Mouse (Mus musculus) neural tube, embryonic 15.5 days (tissue): ENCODE measurements at regions not wholly inside any gene's neighbourhood (a gene's known extent, or its start where the extent isn't known, plus 50 kb on each side); places are given as distances from the start of the nearest gene placed in this dataset.

Source experiments
- ATAC-seq: fragments of 200-750 bp; cut with Nextera tagmentation; 2 replicates; pipeline ENCODE4 v1.8.0; 2017; ENCODE audit warnings: mild to moderate bottlenecking, moderate TSS enrichment, moderate library complexity; ENCODE audit not compliant: low FRiP score
- H3K27ac ChIP-seq: fragments of 300-500 bp; sonication (generic); replicated peaks from 2 replicates; pipeline ENCODE4 v1.5.1; 2015; ENCODE audit warnings: mild to moderate bottlenecking, inconsistent platforms
- H3K27me3 ChIP-seq: fragments of 300-500 bp; sonication (generic); replicated peaks from 2 replicates; pipeline ENCODE4 v1.6.1; 2015; ENCODE audit warnings: inconsistent platforms
- H3K36me3 ChIP-seq: fragments of 300-500 bp; sonication (generic); 2 replicates; pipeline ENCODE4 v1.6.1; 2015; ENCODE audit warnings: inconsistent platforms
- H3K4me1 ChIP-seq: fragments of 300-500 bp; sonication (generic); 2 replicates; pipeline ENCODE4 v1.6.1; 2015; ENCODE audit warnings: inconsistent platforms
- H3K4me2 ChIP-seq: fragments of 300-500 bp; sonication (generic); 2 replicates; pipeline ENCODE4 v1.6.1; 2015; ENCODE audit warnings: inconsistent platforms, mild to moderate bottlenecking, moderate library complexity
- H3K4me3 ChIP-seq: fragments of 300-500 bp; sonication (generic); replicated peaks from 2 replicates; pipeline ENCODE4 v1.5.1; 2015; ENCODE audit warnings: mild to moderate bottlenecking, inconsistent platforms
- H3K9ac ChIP-seq: fragments of 300-500 bp; sonication (generic); replicated peaks from 2 replicates; pipeline ENCODE4 v1.6.1; 2015; ENCODE audit warnings: mild to moderate bottlenecking, inconsistent platforms
- H3K9me3 ChIP-seq: fragments of 300-500 bp; sonication (generic); replicated peaks from 2 replicates; pipeline ENCODE4 v1.6.1; 2016; ENCODE audit warnings: inconsistent platforms
- WGBS: fragments of 180-500 bp; shearing (Covaris S2); methylation state at CpG from one replicate; pipeline ENCODE4 v1.1.7; 2015; ENCODE audit warnings: mixed read lengths; 5-methylcytosine and 5-hydroxymethylcytosine counted together

DNA sequence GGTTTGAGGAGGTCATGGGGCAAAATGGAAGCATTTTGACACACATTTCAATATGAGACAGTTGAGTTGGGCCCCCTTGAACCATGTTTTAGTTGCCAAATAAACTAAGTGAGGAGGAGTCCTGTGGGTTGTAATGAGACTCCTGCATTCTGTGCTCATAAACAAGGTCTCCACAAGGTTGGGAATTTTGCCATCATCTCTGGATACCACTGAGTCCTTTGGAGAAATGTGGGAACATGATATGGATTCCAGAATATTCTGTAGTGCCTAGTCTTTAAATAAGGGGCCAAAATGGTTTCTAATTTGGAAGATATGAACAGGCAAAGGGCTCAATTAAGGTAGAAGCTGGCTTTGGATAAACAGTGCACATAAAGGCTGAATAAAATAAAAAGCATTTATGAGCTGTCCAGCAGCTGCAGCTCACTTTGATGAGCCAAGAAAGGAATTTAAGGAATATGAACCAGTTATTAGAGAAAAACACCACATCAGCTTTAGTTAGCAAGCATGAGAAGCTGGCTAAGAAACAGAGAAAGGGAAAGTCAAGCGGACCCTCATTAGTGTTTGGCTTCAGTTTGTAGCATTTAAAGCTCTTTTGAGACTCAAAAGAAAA lies 161.3 kb upstream of the Sstr4 start:
- WGBS = 74% methylated on average over 1 of the region's 1 CpGs
- Histone ChIP-seq H3K4me3 (no peak overlapping the region), H3K9ac (no peak overlapping the region), H3K27ac (no peak overlapping the region), H3K36me3 (no peaks in the 10 kb centered on the region), H3K4me1 (no peaks in the 10 kb centered on the region), H3K9me3 (no peaks in the 10 kb centered on the region), H3K4me2 (no peak overlapping the region), H3K27me3 (no peaks in the 10 kb centered on the region)
- ATAC-seq = no peak

DNA sequence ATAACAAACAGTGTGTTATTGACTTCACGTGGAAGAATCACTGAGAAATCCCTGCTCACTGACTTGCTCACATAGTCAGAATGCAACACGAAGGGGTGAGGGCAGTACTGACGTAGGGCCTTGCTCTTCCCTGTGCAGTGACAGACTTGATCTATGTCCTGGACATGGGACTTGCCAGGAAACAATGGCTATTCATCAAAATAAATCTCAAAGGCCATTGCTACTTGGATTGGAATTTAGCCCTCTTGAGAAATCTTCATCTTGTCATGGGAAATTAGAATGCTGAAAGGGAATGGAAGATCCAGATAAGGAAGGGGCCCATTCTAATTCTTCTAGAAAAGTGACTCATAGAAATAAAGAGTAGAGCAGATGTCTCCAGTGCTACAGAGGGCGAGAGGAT lies 158.0 kb upstream of the Sstr4 start:
- no peaks in the 10 kb centered on the region for H3K27me3 ChIP-seq
- 71% methylated on average over 4 of the region's 4 CpGs for WGBS

DNA sequence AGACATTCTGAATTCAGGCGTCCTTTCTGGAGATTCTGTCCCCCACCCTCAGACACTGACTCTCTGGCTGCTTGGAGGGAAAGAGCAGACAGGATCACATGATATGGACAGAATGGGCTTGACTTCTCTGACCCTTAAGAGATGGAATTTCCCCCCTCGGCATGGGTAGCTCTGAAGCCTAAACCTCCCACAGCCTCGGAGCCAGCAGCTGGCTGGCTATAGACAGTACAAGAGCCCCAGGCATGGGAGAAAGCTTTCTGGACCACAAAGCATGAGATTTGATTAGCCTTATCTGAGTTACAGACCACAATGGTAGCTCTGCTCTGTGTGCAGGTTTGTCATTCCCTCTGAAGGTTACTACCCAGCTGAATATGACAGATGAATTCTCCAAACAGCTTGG lies 156.1 kb upstream of the Sstr4 start:
- Histone ChIP-seq H3K4me3 (no peak overlapping the region), H3K9me3 (no peaks in the 10 kb centered on the region), H3K27ac (no peak overlapping the region), H3K36me3 (no peaks in the 10 kb centered on the region), H3K4me1 (no peaks in the 10 kb centered on the region), H3K4me2 (no peak overlapping the region), H3K9ac (no peak overlapping the region), H3K27me3 (no peaks in the 10 kb centered on the region)
- WGBS = 68% methylated on average over 3 of the region's 3 CpGs
- ATAC-seq = 0 out of 2 replicates have a peak, but pooled peaks have one; percentile 17

More for the DNA sequence above, 158.0 kb upstream of the Sstr4 start:
- H3K4me2 ChIP-seq = no peak overlapping the region
- no peaks in the 10 kb centered on the region for H3K4me1 ChIP-seq
- H3K9me3 ChIP-seq = no peaks in the 10 kb centered on the region
- ATAC-seq = no peak
- no peak overlapping the region for H3K27ac ChIP-seq
- no peaks in the 10 kb centered on the region for H3K36me3 ChIP-seq
- no peak overlapping the region for H3K4me3 ChIP-seq
- H3K9ac ChIP-seq = no peak overlapping the region

DNA sequence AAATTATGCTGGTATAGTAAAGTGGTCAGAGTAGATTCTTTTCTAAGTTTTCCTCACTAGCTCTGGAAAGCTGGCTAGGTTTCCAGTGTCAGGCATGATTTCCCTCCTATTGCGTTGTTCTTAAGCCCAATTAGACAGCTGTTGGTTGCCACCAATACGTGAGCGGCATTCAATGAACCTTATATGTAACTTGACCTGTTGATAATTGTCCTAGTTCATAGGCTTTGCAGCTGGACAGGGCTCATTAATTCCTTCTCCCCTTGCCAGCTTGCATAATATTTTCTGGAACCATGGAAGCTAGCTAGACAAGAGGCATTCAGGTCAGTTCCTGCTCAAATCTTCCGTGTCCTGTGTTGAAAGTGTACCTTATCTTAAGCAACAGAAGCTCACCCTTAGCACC lies 152.9 kb upstream of the Sstr4 start:
- no peak overlapping the region for H3K9ac ChIP-seq
- no peak overlapping the region for H3K4me2 ChIP-seq
- ATAC-seq = no peak
- H3K27ac ChIP-seq = no peak overlapping the region
- no peaks in the 10 kb centered on the region for H3K4me1 ChIP-seq
- H3K9me3 ChIP-seq = no peaks in the 10 kb centered on the region
- H3K36me3 ChIP-seq = no peaks in the 10 kb centered on the region
- no peaks in the 10 kb centered on the region for H3K27me3 ChIP-seq
- WGBS = 78% methylated on average over 4 of the region's 4 CpGs
- H3K4me3 ChIP-seq = no peak overlapping the region

DNA sequence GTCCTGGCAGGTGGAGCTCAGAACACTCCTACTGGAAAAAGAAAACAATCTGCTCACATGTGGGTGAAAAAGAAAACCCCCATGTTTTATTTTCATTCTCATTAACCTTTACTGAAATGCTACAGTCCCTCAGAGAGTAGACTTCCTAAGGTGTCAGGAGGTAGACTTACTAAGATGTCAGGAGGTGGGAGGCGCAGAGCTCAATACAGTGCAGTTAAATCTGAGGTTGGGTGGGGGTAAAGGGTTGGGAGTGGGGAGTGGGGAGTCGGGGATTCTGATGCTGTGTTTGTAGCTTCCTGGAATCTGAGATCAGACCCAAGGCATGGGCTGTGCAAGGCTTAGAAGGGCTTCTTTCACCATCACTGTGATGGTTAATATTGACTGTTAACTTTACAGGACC lies 149.6 kb upstream of the Sstr4 start:
- Histone ChIP-seq H3K36me3 (no peaks in the 10 kb centered on the region), H3K27me3 (no peaks in the 10 kb centered on the region), H3K4me3 (no peak overlapping the region), H3K9ac (no peak overlapping the region), H3K4me2 (no peak overlapping the region), H3K9me3 (no peaks in the 10 kb centered on the region), H3K4me1 (no peaks in the 10 kb centered on the region), H3K27ac (no peak overlapping the region)
- no peak for ATAC-seq
- WGBS = 80% methylated on average over 2 of the region's 2 CpGs

DNA sequence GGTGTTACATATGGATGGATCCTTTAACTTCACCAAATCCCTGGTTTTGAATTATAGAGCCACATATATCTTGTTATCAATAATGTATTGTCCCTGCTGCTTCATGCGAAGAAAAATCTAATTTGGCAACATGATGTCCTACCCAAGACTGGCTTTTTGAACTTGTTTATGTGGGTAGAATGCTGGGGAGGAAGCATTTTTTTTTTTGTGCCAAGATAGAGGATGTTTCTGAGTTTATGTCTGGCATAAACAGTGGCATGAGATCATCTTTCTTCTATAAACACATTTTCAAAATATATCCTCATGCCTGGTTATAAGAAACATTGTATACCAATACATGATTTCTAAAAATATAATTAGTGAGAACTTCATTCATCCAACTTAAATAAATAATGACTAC lies 144.2 kb upstream of the Sstr4 start:
- Histone ChIP-seq H3K9ac (no peak overlapping the region), H3K27me3 (no peaks in the 10 kb centered on the region), H3K36me3 (no peaks in the 10 kb centered on the region), H3K9me3 (no peaks in the 10 kb centered on the region), H3K4me2 (no peak overlapping the region), H3K4me3 (no peak overlapping the region), H3K27ac (no peak overlapping the region), H3K4me1 (no peaks in the 10 kb centered on the region)
- ATAC-seq = no peak
- 95% methylated on average over 1 of the region's 1 CpGs for WGBS

DNA sequence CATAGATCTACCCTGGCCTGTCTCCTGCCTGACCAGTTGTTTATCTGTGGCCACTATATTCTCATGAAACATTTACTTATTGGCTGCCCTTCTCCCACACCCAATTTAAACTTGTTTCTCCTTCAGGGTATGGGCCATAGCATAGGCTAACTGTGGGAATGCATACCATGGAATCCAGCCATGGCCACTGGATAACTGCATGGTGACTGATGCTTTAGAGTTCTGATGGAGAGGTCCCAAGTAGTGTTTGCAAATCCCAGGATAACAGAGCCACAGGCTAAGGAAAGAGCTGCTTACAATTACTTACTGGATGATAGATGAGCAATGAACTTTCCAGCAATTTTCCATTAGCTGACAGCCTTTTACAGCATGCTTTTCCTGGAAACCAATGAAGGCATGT lies 139.5 kb upstream of the Sstr4 start:
- H3K4me3 ChIP-seq = no peak overlapping the region
- H3K27me3 ChIP-seq = no peaks in the 10 kb centered on the region
- no peak overlapping the region for H3K9ac ChIP-seq
- H3K36me3 ChIP-seq = no peaks in the 10 kb centered on the region
- H3K9me3 ChIP-seq = no peaks in the 10 kb centered on the region
- no peak overlapping the region for H3K27ac ChIP-seq
- no peak overlapping the region for H3K4me2 ChIP-seq
- H3K4me1 ChIP-seq = no peaks in the 10 kb centered on the region
- ATAC-seq = no peak

DNA sequence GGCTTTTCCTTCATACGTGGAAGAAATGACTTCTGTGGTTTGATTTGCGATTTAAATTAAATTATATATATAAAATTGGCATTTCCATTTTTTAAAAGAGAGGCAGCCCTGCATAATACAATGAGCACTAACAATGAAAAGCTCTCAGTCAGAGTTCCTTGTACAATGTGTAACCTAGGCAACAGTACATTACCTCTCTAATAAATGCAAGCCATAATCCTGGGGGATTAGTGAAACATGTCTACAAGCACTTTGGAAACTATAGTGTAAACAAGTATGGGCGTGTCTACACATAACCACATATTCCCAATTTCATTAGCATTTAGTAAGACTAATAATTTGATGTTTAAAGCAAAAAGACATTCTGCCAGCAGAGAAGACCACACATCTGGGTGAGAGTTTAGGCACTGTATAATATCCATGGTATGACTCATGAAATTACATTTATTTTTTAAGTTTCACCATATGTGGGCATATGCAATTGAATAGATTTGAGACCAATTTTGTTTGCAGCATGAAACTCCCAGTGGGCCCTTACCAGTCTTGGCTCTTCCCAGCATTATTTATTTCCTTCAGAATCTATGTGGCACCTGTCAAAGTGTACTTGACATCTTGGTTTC lies 130.9 kb upstream of the Sstr4 start:
- H3K9me3 ChIP-seq = no peaks in the 10 kb centered on the region
- no peak overlapping the region for H3K27ac ChIP-seq
- 75% methylated on average over 3 of the region's 3 CpGs for WGBS
- no peak overlapping the region for H3K4me3 ChIP-seq
- H3K4me1 ChIP-seq = no peaks in the 10 kb centered on the region
- no peak overlapping the region for H3K9ac ChIP-seq
- no peaks in the 10 kb centered on the region for H3K27me3 ChIP-seq
- no peak overlapping the region for H3K4me2 ChIP-seq
- ATAC-seq = peak; percentile 61; the same call in 1 of the 2 replicates
- H3K36me3 ChIP-seq = no peaks in the 10 kb centered on the region

DNA sequence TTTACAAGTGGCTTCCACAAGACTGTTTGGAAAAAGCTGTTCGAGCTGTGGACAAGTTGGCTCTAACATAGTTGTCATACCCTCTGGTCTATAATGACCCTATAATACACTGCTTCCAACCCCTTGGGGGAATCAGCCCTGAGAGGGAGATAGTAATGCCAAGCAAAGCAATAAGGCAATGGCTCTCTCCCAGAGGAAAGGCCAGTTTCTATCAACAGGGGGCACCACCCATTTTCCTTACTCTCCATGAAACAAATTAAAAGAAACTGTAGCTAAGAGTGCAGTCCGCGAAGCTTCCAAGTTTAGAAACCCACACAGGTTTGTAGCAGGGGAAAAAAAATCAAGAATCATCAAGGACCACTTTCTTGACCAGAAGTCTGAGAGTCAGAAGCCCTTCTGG lies 115.9 kb upstream of the Sstr4 start:
- Histone ChIP-seq H3K36me3 (no peaks in the 10 kb centered on the region), H3K9me3 (no peaks in the 10 kb centered on the region), H3K4me2 (no peak overlapping the region), H3K27me3 (no peaks in the 10 kb centered on the region), H3K4me1 (no peaks in the 10 kb centered on the region), H3K9ac (no peak overlapping the region), H3K4me3 (no peak overlapping the region), H3K27ac (no peak overlapping the region)
- 88% methylated on average over 3 of the region's 3 CpGs for WGBS
- no peak for ATAC-seq

DNA sequence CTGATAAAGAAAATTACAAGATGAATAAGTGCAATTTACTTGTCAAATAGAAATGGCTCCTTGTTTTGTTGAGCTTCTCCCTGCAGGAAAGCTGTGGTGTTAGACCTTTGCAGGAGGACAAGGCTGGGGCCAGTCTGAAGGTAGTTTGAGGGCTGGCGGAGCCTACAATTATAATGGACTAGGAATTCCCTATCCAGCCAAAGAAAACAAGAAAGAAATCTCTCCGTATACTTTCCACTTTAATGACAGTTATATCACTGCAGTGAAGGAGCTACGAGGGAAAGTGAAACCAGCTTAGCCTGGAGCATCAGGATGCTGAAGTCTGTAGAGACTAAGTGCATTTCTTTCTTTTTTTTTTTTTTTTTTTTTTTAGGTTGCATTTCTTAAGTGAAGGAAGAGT lies 104.8 kb upstream of the Sstr4 start:
- Histone ChIP-seq H3K4me3 (no peak overlapping the region), H3K4me1 (no peaks in the 10 kb centered on the region), H3K27me3 (no peaks in the 10 kb centered on the region), H3K4me2 (no peak overlapping the region), H3K27ac (no peak overlapping the region), H3K36me3 (no peaks in the 10 kb centered on the region), H3K9me3 (no peaks in the 10 kb centered on the region), H3K9ac (no peak overlapping the region)
- whole genome bisulfite sequencing = 68% methylated on average over 3 of the region's 3 CpGs
- ATAC-seq = no peak

DNA sequence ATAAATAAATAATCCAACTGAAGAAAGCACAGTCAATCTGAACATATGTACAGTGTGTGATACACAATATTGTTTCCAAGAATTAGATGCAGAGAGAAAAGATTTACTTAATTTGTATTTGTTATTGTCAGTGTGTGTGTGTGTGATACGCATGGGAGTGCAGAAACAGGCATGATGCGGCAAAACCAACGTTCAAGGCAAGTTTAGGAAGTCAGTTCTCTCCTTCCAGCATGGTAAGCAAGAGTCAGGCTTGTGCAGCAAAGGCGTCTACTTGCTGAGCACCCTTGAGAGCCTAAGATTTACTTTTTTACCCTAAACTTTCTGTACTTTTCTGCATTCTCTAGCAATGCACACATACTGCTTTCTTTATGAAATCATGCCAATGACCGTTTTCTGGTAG lies 102.7 kb upstream of the Sstr4 start:
- no peaks in the 10 kb centered on the region for H3K27me3 ChIP-seq
- 89% methylated on average over 5 of the region's 5 CpGs for WGBS
- H3K9me3 ChIP-seq = no peaks in the 10 kb centered on the region

DNA sequence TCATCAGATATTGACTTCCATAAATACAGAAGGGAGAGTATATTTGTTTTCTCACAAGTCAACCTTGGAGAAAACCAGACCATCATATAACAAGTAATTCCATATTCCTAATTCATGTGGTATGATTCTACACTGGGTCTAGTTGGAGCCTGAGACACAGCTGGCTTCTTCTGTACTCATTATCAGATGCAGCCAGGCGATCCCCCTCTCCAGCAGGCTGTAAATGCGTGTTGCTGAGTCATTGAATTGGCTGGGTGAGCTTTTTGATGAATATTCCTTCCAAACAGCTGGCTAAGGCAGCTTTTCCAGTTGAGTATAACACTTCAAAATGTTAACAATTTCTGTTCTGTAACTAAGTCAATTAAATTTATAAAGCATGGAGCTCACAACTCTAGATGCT lies 102.2 kb upstream of the Sstr4 start:
- Histone ChIP-seq H3K27ac (no peak overlapping the region), H3K4me3 (no peak overlapping the region), H3K36me3 (no peaks in the 10 kb centered on the region), H3K27me3 (no peaks in the 10 kb centered on the region), H3K9me3 (no peaks in the 10 kb centered on the region), H3K9ac (no peak overlapping the region), H3K4me1 (no peaks in the 10 kb centered on the region), H3K4me2 (no peak overlapping the region)
- ATAC-seq = peak; percentile 66; the same call in 1 of the 2 replicates
- 41% methylated on average over 2 of the region's 2 CpGs for WGBS

More for the DNA sequence above, 102.7 kb upstream of the Sstr4 start:
- no peak for ATAC-seq
- H3K27ac ChIP-seq = no peak overlapping the region
- H3K9ac ChIP-seq = no peak overlapping the region
- H3K4me2 ChIP-seq = no peak overlapping the region
- no peaks in the 10 kb centered on the region for H3K4me1 ChIP-seq
- no peak overlapping the region for H3K4me3 ChIP-seq
- H3K36me3 ChIP-seq = no peaks in the 10 kb centered on the region
